Mouse (Mus musculus): ENCODE results near the gene Cxcl3. TPM values are rescaled to one million over a fixed set of nuclear protein-coding genes. Genes with fewer than 3 reads are reported as not detected.
"Not testable (repeated sequence)": the region's sequence is repeated elsewhere in the genome, so short reads cannot be mapped to it uniquely, and the experiment has no call there.

The Cxcl3 gene
- polyA plus RNA-seq, 1 experiment from 2014 or later: not detected

- Histone ChIP-seq H3K4me2 (replicated peaks) (no peak overlapping the region), H3K4me1 (no peaks in the 10 kb centered on the region), H3K27me3 (replicated peaks) (no peaks in the 10 kb centered on the region), H3K4me3 (no peak overlapping the region), H3K27ac (no peak overlapping the region), H3K9ac (no peak overlapping the region), H3K9me3 (no peaks in the 10 kb centered on the region), H3K36me3 (no peaks in the 10 kb centered on the region)
- ATAC-seq (ENCODE audit: low FRiP score, low read depth): no peak
- WGBS: 74% methylated on average over 3 of the region's 3 CpGs
These were observed 14.5 kb upstream of the Cxcl3 start for GRCm38 (mm10) chr5:90771369-90771768.

GRCm38 (mm10) chr5:90771880-90772653 is 13.8 kb upstream of the Cxcl3 start, which contains the start of gene Pf4:
TSS of gene Pf4 (plus strand) at chr5:90772435.
- no peaks in the 10 kb centered on the region for H3K9me3 ChIP-seq
- H3K9ac ChIP-seq: no peak within 1 kb of the TSS
- H3K4me2 ChIP-seq (replicated peaks): no peak within 1 kb of the TSS
- no peak within 1 kb of the TSS for H3K27ac ChIP-seq
- H3K4me1 ChIP-seq: no peaks in the 10 kb centered on the region
- ATAC-seq (ENCODE audit: low FRiP score, low read depth): no peak
- no peaks in the 10 kb centered on the region for H3K27me3 ChIP-seq (replicated peaks)
- no peak within 1 kb of the TSS for H3K4me3 ChIP-seq
- H3K36me3 ChIP-seq: no peaks in the 10 kb centered on the region
- WGBS: 83% methylated on average over 16 of the region's 16 CpGs

- Histone ChIP-seq H3K4me1 (no peaks in the 10 kb centered on the region), H3K4me3 (no peak overlapping the region), H3K9me3 (no peaks in the 10 kb centered on the region), H3K9ac (no peak overlapping the region), H3K27me3 (replicated peaks) (no peaks in the 10 kb centered on the region), H3K27ac (no peak overlapping the region), H3K4me2 (replicated peaks) (no peak overlapping the region), H3K36me3 (no peaks in the 10 kb centered on the region)
- WGBS: 97% methylated on average over 5 of the region's 5 CpGs
- ATAC-seq (ENCODE audit: low FRiP score, low read depth): no peak
These were observed 10.3 kb upstream of the Cxcl3 start for GRCm38 (mm10) chr5:90775562-90775961.

GRCm38 (mm10) chr5:90777621-90778020 is 8.3 kb upstream of the Cxcl3 start:
- no peaks in the 10 kb centered on the region for H3K9me3 ChIP-seq
- no peaks in the 10 kb centered on the region for H3K27me3 ChIP-seq (replicated peaks)
- no peak overlapping the region for H3K4me3 ChIP-seq
- H3K27ac ChIP-seq: no peak overlapping the region
- H3K4me2 ChIP-seq (replicated peaks): no peak overlapping the region
- no peak for ATAC-seq (ENCODE audit: low FRiP score, low read depth)
- no peaks in the 10 kb centered on the region for H3K36me3 ChIP-seq
- no peaks in the 10 kb centered on the region for H3K4me1 ChIP-seq
- H3K9ac ChIP-seq: no peak overlapping the region
- 87% methylated on average over 10 of the region's 10 CpGs for WGBS

- Histone ChIP-seq H3K4me3 (no peak overlapping the region), H3K4me1 (no peaks in the 10 kb centered on the region), H3K9me3 (no peaks in the 10 kb centered on the region), H3K27me3 (replicated peaks) (no peaks in the 10 kb centered on the region), H3K27ac (no peak overlapping the region), H3K9ac (no peak overlapping the region), H3K36me3 (no peaks in the 10 kb centered on the region), H3K4me2 (replicated peaks) (no peak overlapping the region)
- ATAC-seq (ENCODE audit: low FRiP score, low read depth): no peak
- 85% methylated on average over 6 of the region's 6 CpGs for WGBS
These were observed 7.0 kb upstream of the Cxcl3 start for GRCm38 (mm10) chr5:90778856-90779255.

GRCm38 (mm10) chr5:90783697-90784096 is 2.2 kb upstream of the Cxcl3 start:
- no peak overlapping the region for H3K4me2 ChIP-seq (replicated peaks)
- H3K9me3 ChIP-seq: no peaks in the 10 kb centered on the region
- no peaks in the 10 kb centered on the region for H3K27me3 ChIP-seq (replicated peaks)
- no peak overlapping the region for H3K27ac ChIP-seq
- no peaks in the 10 kb centered on the region for H3K36me3 ChIP-seq
- no peak overlapping the region for H3K4me3 ChIP-seq
- no peak for ATAC-seq (ENCODE audit: low FRiP score, low read depth)
- H3K4me1 ChIP-seq: 0 out of 2 replicates have a peak, but pooled peaks cover 4% of the 10 kb centered on the region
- no peak overlapping the region for H3K9ac ChIP-seq
- WGBS: 81% methylated on average over 3 of the region's 3 CpGs

- 0 out of 2 replicates have a peak, but pooled peaks cover 4% of the 10 kb centered on the region for H3K4me1 ChIP-seq
- no peaks in the 10 kb centered on the region for H3K27me3 ChIP-seq (replicated peaks)
- no peaks in the 10 kb centered on the region for H3K36me3 ChIP-seq
- no peaks in the 10 kb centered on the region for H3K9me3 ChIP-seq
- H3K4me2 ChIP-seq (replicated peaks): no peak overlapping the region
- 78% methylated on average over 4 of the region's 4 CpGs for WGBS
- no peak overlapping the region for H3K9ac ChIP-seq
- H3K27ac ChIP-seq: no peak overlapping the region
- ATAC-seq (ENCODE audit: low FRiP score, low read depth): no peak
- no peak overlapping the region for H3K4me3 ChIP-seq
These were observed 2.2 kb downstream of the Cxcl3 start for GRCm38 (mm10) chr5:90788114-90788513.

- Histone ChIP-seq H3K4me1 (0 out of 2 replicates have a peak, but pooled peaks cover 4% of the 10 kb centered on the region), H3K4me2 (replicated peaks) (no peak overlapping the region), H3K9ac (no peak overlapping the region), H3K4me3 (no peak overlapping the region), H3K27ac (no peak overlapping the region), H3K9me3 (no peaks in the 10 kb centered on the region), H3K27me3 (replicated peaks) (no peaks in the 10 kb centered on the region), H3K36me3 (no peaks in the 10 kb centered on the region)
- no peak for ATAC-seq (ENCODE audit: low FRiP score, low read depth)
- WGBS: 77% methylated on average over 11 of the region's 11 CpGs
These were observed 3.6 kb downstream of the Cxcl3 start for GRCm38 (mm10) chr5:90789306-90790073.

GRCm38 (mm10) chr5:90790074-90790502 is 4.2 kb downstream of the Cxcl3 start:
- Histone ChIP-seq H3K4me3 (no peak overlapping the region), H3K9ac (no peak overlapping the region), H3K27me3 (replicated peaks) (no peaks in the 10 kb centered on the region), H3K4me2 (replicated peaks) (no peak overlapping the region), H3K4me1 (0 out of 2 replicates have a peak, but pooled peaks cover 4% of the 10 kb centered on the region), H3K9me3 (no peaks in the 10 kb centered on the region), H3K36me3 (no peaks in the 10 kb centered on the region), H3K27ac (no peak overlapping the region)
- 54% methylated on average over 8 of the region's 8 CpGs for WGBS
- no peak for ATAC-seq (ENCODE audit: low FRiP score, low read depth)

- WGBS: 79% methylated on average over 5 of the region's 5 CpGs
- H3K4me1 ChIP-seq: no peaks in the 10 kb centered on the region
- H3K27ac ChIP-seq: no peak within 1 kb of the TSS
- no peak within 1 kb of the TSS for H3K4me2 ChIP-seq (replicated peaks)
- H3K9me3 ChIP-seq: no peaks in the 10 kb centered on the region
- ATAC-seq (ENCODE audit: low FRiP score, low read depth): no peak
- H3K36me3 ChIP-seq: no peaks in the 10 kb centered on the region
- H3K27me3 ChIP-seq (replicated peaks): no peaks in the 10 kb centered on the region
- no peak within 1 kb of the TSS for H3K4me3 ChIP-seq
- H3K9ac ChIP-seq: no peak within 1 kb of the TSS
These were observed 8.3 kb downstream of the Cxcl3 start, which contains the start of gene Cxcl15 for GRCm38 (mm10) chr5:90794195-90794625. TSS of gene Cxcl15 (plus strand) at chr5:90794534.

GRCm38 (mm10) chr5:90795392-90795791 is 9.5 kb downstream of the Cxcl3 start:
- H3K27me3 ChIP-seq (replicated peaks); H3K9ac ChIP-seq; H3K4me3 ChIP-seq; H3K4me1 ChIP-seq; H3K27ac ChIP-seq; ATAC-seq (ENCODE audit: low FRiP score, low read depth); H3K36me3 ChIP-seq; H3K4me2 ChIP-seq (replicated peaks); H3K9me3 ChIP-seq: not testable (repeated sequence)
- WGBS: 82% methylated on average over 2 of the region's 2 CpGs

GRCm38 (mm10) chr5:90804574-90804973 is 18.7 kb downstream of the Cxcl3 start:
- Histone ChIP-seq H3K4me1 (no peaks in the 10 kb centered on the region), H3K36me3 (no peaks in the 10 kb centered on the region), H3K4me3 (no peak overlapping the region), H3K9ac (no peak overlapping the region), H3K27ac (no peak overlapping the region), H3K4me2 (replicated peaks) (no peak overlapping the region), H3K27me3 (replicated peaks) (no peaks in the 10 kb centered on the region), H3K9me3 (no peaks in the 10 kb centered on the region)
- ATAC-seq (ENCODE audit: low FRiP score, low read depth): no peak
